Mouse (Mus musculus) testis, adult 2 months (tissue): ENCODE data around the gene Cideb.

Experiments
- CTCF ChIP-seq: fragments of 200-500 bp; IDR thresholded peaks from 2 replicates; pipeline ENCODE4 v1.5.1; 2012; ENCODE audit warnings: low read depth, mild to moderate bottlenecking, inconsistent platforms, low read length, moderate library complexity; ENCODE audit not compliant: control insufficient read depth, insufficient read depth, insufficient replicate concordance
- POLR2A ChIP-seq: fragments of 200-500 bp; IDR thresholded peaks from 2 replicates; pipeline ENCODE4 v1.6.1; 2012; ENCODE audit warnings: low read depth, mild to moderate bottlenecking, inconsistent platforms, low read length, moderate library complexity; ENCODE audit not compliant: control insufficient read depth

GRCm38 (mm10) chr14:55783171-55783957 lies 25.1 kb upstream of the Cideb start:
- TF ChIP-seq CTCF, result no peak
- no peak for TF ChIP-seq POLR2A
